Mouse (Mus musculus): ENCODE data around the gene Wfdc10. TPM values are rescaled to one million over a fixed set of nuclear protein-coding genes. Genes with fewer than 3 reads are reported as not detected.
A peak's percentile ranks its signal among the peaks of the same experiment; 100 is the strongest.

Wfdc10 gene
- polyA plus RNA-seq, 1 experiment from 2014 or later: not detected

DNA sequence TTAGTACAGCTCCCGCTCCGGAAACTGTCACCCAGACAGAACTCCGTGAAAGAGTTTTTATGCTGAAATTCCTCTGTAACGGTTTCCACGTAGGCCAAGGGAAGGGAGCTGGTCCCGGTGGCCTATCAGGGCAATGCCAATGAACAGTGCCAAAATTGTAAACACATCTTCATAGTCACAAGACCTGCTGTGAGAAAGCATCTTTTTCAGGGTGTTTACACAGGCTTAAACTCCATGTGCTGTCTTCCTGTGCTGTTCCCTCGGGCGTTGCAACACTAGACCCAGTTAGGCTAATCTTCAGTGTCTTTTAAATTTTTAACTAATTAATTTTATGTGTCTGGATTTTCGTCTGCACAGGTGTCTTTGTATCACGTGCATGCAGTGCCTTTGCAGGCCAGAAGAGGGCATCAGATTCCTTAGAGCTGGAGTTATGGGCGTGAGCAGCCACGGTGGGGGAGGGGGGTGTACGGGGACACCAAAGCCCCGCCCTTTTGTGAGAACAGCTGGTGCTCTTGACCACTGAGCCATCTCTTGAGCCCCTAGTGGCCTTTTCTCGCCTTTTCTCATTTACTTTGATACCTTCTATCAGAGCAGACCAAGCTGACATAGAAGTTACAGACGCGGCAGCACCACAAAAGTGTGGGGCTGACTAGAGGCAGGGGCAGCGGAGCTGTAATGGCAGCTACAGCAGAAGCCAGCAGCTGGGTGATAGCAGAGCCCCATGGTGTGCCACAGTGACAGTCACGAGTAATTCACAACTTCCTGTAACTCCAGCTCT, 23.2 kb downstream of the Wfdc10 start:
- peak; percentile 71 for ATAC-seq (replicated peaks; ENCODE audit: low FRiP score)
- H3K4me1 ChIP-seq (replicated peaks; ENCODE audit: control insufficient read depth, insufficient read depth, low read length): no peaks in the 10 kb centered on the region
- H3K4me3 ChIP-seq (ENCODE audit: low read depth, low read length): no peak overlapping the region
- H3K4me2 ChIP-seq (ENCODE audit: low read depth, low read length, severe bottlenecking): peak overlapping the region; percentile 36; the same call in 1 of the 2 replicates
- no peaks in the 10 kb centered on the region for H3K9me3 ChIP-seq (ENCODE audit: control insufficient read depth, low read length)
- 21% methylated on average over 19 of the region's 19 CpGs for WGBS
- H3K9ac ChIP-seq (ENCODE audit: low read length): no peak overlapping the region
- H3K27ac ChIP-seq (ENCODE audit: low read depth, low read length): no peak overlapping the region
- peak; percentile 90 for DNase-seq (ENCODE audit: low spot score)
- H3K36me3 ChIP-seq (ENCODE audit: control insufficient read depth, insufficient read depth, low read length): no peaks in the 10 kb centered on the region
- no peaks in the 10 kb centered on the region for H3K27me3 ChIP-seq (ENCODE audit: control insufficient read depth, insufficient read depth, low read length)

DNA sequence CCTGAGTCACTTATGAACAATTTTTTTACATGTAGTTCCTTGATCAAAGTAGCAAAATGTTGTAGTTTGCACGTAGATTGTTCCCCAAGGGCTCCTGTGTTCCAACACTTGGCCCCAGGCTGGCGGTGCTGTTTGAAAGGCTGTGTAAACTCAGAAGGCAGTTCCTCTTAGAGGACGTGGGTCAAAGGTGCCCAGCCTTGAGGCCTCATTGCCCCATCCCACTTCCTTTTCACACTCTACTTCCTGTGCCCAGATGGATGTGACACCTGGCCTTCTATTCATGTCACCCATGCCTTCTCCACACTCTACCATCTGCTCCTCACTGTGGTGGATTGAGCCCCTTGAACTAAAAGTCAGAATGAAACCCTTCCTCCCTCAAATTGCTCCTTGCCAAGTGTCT, 24.1 kb downstream of the Wfdc10 start:
- WGBS: 60% methylated on average over 3 of the region's 3 CpGs
- H3K9me3 ChIP-seq (ENCODE audit: control insufficient read depth, low read length): no peaks in the 10 kb centered on the region
- ATAC-seq (replicated peaks; ENCODE audit: low FRiP score): no peak
- H3K27me3 ChIP-seq (ENCODE audit: control insufficient read depth, insufficient read depth, low read length): no peaks in the 10 kb centered on the region
- no peak overlapping the region for H3K9ac ChIP-seq (ENCODE audit: low read length)
- H3K27ac ChIP-seq (ENCODE audit: low read depth, low read length): no peak overlapping the region
- no peaks in the 10 kb centered on the region for H3K36me3 ChIP-seq (ENCODE audit: control insufficient read depth, insufficient read depth, low read length)
- no peak overlapping the region for H3K4me2 ChIP-seq (ENCODE audit: low read depth, low read length, severe bottlenecking)
- no peak for DNase-seq (ENCODE audit: low spot score)
- H3K4me1 ChIP-seq (replicated peaks; ENCODE audit: control insufficient read depth, insufficient read depth, low read length): no peaks in the 10 kb centered on the region
- H3K4me3 ChIP-seq (ENCODE audit: low read depth, low read length): no peak overlapping the region

DNA sequence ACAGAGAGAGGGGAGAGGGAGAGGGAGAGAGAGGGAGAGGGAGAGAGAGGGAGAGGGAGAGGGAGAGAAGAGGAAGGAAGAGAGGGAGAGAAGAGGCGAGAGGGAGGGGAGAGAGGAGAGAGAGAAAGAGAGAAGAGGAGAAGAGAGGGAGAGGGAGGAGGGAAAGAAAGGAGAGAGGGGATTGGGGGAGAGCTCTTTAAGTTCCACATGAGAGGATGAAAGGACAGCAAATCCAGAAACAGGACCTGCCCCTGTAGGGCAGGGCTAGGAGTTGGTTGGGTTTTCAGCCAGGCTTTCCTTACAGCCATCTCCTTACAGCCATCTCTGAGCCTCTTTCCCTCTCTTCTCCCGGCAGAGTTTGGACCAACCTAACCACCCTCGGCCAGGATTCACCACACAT, 29.0 kb downstream of the Wfdc10 start, which contains the start of gene Wfdc13:
Wfdc13 (plus strand) TSS at position 301 of the 400 bp plus-strand sequence.
- H3K27me3 ChIP-seq (ENCODE audit: control insufficient read depth, insufficient read depth, low read length): no peaks in the 10 kb centered on the region

DNA sequence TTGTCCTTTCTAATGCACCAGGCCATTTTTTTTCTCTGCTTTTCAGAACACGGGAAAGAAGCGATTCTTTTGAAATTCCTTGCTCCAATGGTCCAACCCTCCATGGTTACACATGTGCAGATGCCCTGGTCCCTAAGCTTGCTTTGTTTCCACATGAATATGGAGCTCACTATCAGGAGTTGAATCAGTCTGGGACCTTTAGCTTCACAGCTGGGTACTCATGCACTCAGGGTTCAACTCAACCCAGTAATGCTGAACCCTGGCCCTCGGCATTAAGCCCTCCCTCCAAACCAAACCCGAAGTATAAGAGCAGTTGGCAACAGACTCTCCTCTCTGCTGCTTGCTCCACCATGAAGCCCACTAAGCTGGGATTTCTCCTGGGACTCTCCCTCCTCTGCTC, 42.4 kb downstream of the Wfdc10 start, which contains the start of gene Spint4:
Spint4 (plus strand) TSS at position 301 of the 400 bp plus-strand sequence.
- 79% methylated on average over 4 of the region's 4 CpGs for WGBS
- no peak within 1 kb of the TSS for H3K4me2 ChIP-seq (ENCODE audit: low read depth, low read length, severe bottlenecking)
- H3K4me3 ChIP-seq (ENCODE audit: low read depth, low read length): no peak within 1 kb of the TSS
- ATAC-seq (replicated peaks; ENCODE audit: low FRiP score) (no peak), DNase-seq (ENCODE audit: low spot score) (no peak)
- H3K9ac ChIP-seq (ENCODE audit: low read length): no peak within 1 kb of the TSS
- H3K27me3 ChIP-seq (ENCODE audit: control insufficient read depth, insufficient read depth, low read length): no peaks in the 10 kb centered on the region
- no peaks in the 10 kb centered on the region for H3K4me1 ChIP-seq (replicated peaks; ENCODE audit: control insufficient read depth, insufficient read depth, low read length)
- no peak within 1 kb of the TSS for H3K27ac ChIP-seq (ENCODE audit: low read depth, low read length)
- no peaks in the 10 kb centered on the region for H3K9me3 ChIP-seq (ENCODE audit: control insufficient read depth, low read length)
- H3K36me3 ChIP-seq (ENCODE audit: control insufficient read depth, insufficient read depth, low read length): no peaks in the 10 kb centered on the region

More for the DNA sequence above, 29.0 kb downstream of the Wfdc10 start, which contains the start of gene Wfdc13:
- H3K36me3 ChIP-seq (ENCODE audit: control insufficient read depth, insufficient read depth, low read length): no peaks in the 10 kb centered on the region
- H3K9ac ChIP-seq (ENCODE audit: low read length): no peak within 1 kb of the TSS
- ATAC-seq (replicated peaks; ENCODE audit: low FRiP score): no peak
- 70% methylated on average over 3 of the region's 3 CpGs for WGBS
- no peak within 1 kb of the TSS for H3K27ac ChIP-seq (ENCODE audit: low read depth, low read length)
- no peaks in the 10 kb centered on the region for H3K4me1 ChIP-seq (replicated peaks; ENCODE audit: control insufficient read depth, insufficient read depth, low read length)
- no peak within 1 kb of the TSS for H3K4me2 ChIP-seq (ENCODE audit: low read depth, low read length, severe bottlenecking)
- no peak within 1 kb of the TSS for H3K4me3 ChIP-seq (ENCODE audit: low read depth, low read length)
- DNase-seq (ENCODE audit: low spot score): no peak
- no peaks in the 10 kb centered on the region for H3K9me3 ChIP-seq (ENCODE audit: control insufficient read depth, low read length)

DNA sequence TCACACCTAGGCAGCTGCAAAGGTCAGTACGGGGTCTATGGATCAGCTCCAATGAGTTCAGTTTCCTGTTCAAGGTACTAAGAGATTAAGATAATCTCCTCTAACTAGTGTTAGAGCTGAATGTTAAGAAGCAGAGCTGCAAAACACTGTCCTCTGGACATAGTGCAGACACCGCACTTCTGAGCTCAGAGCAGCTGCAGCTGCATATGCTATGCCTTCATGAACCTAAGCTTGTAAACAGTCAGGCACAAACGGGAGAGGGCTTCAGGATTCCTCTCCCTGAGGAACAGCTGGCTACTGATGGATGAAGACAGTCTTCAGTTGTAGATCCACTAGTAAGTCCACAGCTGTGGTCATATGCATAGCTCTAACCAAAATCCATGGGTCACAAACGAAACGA, 45.1 kb downstream of the Wfdc10 start:
- Histone ChIP-seq H3K27me3 (ENCODE audit: control insufficient read depth, insufficient read depth, low read length) (no peaks in the 10 kb centered on the region), H3K36me3 (ENCODE audit: control insufficient read depth, insufficient read depth, low read length) (no peaks in the 10 kb centered on the region), H3K9me3 (ENCODE audit: control insufficient read depth, low read length) (no peaks in the 10 kb centered on the region), H3K4me2 (ENCODE audit: low read depth, low read length, severe bottlenecking) (no peak overlapping the region), H3K4me3 (ENCODE audit: low read depth, low read length) (no peak overlapping the region), H3K27ac (ENCODE audit: low read depth, low read length) (no peak overlapping the region), H3K4me1 (replicated peaks; ENCODE audit: control insufficient read depth, insufficient read depth, low read length) (no peaks in the 10 kb centered on the region), H3K9ac (ENCODE audit: low read length) (no peak overlapping the region)
- WGBS: 86% methylated on average over 5 of the region's 5 CpGs
- ATAC-seq (replicated peaks; ENCODE audit: low FRiP score) (no peak), DNase-seq (ENCODE audit: low spot score) (no peak)

DNA sequence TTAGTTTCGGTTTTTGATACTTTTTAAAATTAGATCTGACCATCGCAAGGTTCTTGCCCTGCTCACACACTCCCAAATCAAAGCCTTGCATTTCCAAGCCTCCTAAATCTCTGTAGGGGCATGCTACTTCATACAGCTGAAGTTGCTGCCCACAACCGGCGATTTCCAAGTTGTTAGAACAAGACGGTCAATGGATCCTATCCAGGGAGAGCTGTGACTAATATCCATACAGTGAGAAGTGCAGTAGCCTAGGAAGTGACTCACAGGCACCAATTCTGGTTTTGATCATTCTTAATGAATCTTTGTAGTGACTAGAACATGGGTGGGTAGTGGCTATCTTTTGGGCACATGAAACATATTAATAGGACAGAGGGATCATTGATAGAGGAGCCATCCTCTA, 45.9 kb downstream of the Wfdc10 start:
- no peak for DNase-seq (ENCODE audit: low spot score)
- Histone ChIP-seq H3K36me3 (ENCODE audit: control insufficient read depth, insufficient read depth, low read length) (no peaks in the 10 kb centered on the region), H3K9ac (ENCODE audit: low read length) (no peak overlapping the region), H3K9me3 (ENCODE audit: control insufficient read depth, low read length) (no peaks in the 10 kb centered on the region), H3K4me2 (ENCODE audit: low read depth, low read length, severe bottlenecking) (no peak overlapping the region), H3K4me1 (replicated peaks; ENCODE audit: control insufficient read depth, insufficient read depth, low read length) (no peaks in the 10 kb centered on the region), H3K27me3 (ENCODE audit: control insufficient read depth, insufficient read depth, low read length) (no peaks in the 10 kb centered on the region), H3K27ac (ENCODE audit: low read depth, low read length) (no peak overlapping the region), H3K4me3 (ENCODE audit: low read depth, low read length) (no peak overlapping the region)
- 90% methylated on average over 5 of the region's 5 CpGs for WGBS
- no peak for ATAC-seq (replicated peaks; ENCODE audit: low FRiP score)

DNA sequence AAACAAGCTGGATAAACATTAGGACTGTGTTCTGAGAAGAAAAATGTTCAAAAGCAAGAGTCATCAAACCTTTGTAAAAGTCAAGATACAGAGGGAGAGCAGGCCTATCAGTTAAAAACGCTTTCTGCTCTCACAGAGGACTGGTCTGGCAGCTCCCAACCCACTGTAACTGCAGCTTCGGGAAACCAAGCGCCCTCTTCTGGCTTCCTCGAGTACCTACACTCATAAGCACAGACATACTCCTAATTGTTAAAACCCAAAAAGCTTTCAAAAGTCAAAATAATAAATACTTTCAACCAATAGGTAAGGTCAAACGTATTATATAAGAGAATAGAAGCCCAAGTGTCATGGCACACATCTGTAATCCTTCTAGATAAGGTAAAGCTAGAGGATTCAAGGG, 48.4 kb downstream of the Wfdc10 start:
- no peak overlapping the region for H3K4me3 ChIP-seq (ENCODE audit: low read depth, low read length)
- WGBS: 79% methylated on average over 5 of the region's 5 CpGs
- ATAC-seq (replicated peaks; ENCODE audit: low FRiP score): no peak
- H3K27ac ChIP-seq (ENCODE audit: low read depth, low read length): no peak overlapping the region
- no peak overlapping the region for H3K4me2 ChIP-seq (ENCODE audit: low read depth, low read length, severe bottlenecking)
- no peak overlapping the region for H3K9ac ChIP-seq (ENCODE audit: low read length)
- H3K36me3 ChIP-seq (ENCODE audit: control insufficient read depth, insufficient read depth, low read length): no peaks in the 10 kb centered on the region
- no peaks in the 10 kb centered on the region for H3K4me1 ChIP-seq (replicated peaks; ENCODE audit: control insufficient read depth, insufficient read depth, low read length)
- no peak for DNase-seq (ENCODE audit: low spot score)
- H3K9me3 ChIP-seq (ENCODE audit: control insufficient read depth, low read length): no peaks in the 10 kb centered on the region
- H3K27me3 ChIP-seq (ENCODE audit: control insufficient read depth, insufficient read depth, low read length): no peaks in the 10 kb centered on the region

DNA sequence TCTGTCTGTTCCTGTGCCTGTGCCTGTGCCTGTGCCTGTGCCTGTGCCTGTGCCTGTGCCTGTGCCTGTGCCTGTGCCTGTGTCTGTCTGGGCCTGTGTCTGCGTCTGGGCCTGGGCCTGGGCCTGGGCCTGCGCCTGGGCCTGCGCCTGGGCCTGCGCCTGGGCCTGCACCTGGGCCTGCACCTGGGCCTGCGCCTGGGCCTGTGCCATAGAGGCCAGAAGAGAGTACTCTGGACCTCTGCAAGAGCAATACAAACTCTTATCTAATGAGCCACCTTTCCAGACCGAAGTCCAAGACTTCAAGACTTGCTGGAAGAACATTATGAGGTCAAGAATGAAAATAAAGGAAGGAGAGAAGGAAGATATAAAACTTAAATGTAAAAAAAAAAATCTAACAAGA, 49.5 kb downstream of the Wfdc10 start:
- Histone ChIP-seq H3K36me3 (ENCODE audit: control insufficient read depth, insufficient read depth, low read length) (no peaks in the 10 kb centered on the region), H3K4me1 (replicated peaks; ENCODE audit: control insufficient read depth, insufficient read depth, low read length) (no peaks in the 10 kb centered on the region), H3K27ac (ENCODE audit: low read depth, low read length) (no peak overlapping the region), H3K27me3 (ENCODE audit: control insufficient read depth, insufficient read depth, low read length) (no peaks in the 10 kb centered on the region), H3K9me3 (ENCODE audit: control insufficient read depth, low read length) (no peaks in the 10 kb centered on the region), H3K4me3 (ENCODE audit: low read depth, low read length) (no peak overlapping the region), H3K4me2 (ENCODE audit: low read depth, low read length, severe bottlenecking) (no peak overlapping the region), H3K9ac (ENCODE audit: low read length) (no peak overlapping the region)
- no peak for DNase-seq (ENCODE audit: low spot score)
- no peak for ATAC-seq (replicated peaks; ENCODE audit: low FRiP score)
- 97% methylated on average over 6 of the region's 6 CpGs for WGBS

DNA sequence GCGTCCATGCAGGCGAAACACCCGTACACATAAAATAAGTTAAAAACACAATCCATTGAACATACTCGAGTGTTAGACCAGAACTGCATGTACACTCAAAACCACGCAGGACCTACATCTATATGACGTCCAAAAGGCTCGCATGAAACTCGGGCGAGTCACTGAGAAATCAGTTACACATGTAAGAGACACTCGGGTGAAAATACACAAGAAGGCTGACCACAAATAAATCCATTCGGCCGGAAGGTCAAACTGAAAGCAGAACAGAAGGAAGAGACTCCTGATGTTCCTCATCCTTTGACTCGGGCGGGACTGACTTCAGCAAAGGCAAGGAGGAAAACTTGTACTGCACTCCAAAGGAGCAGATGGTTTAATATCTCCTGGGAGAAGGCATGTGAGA, 50.1 kb downstream of the Wfdc10 start:
- no peak for DNase-seq (ENCODE audit: low spot score)
- no peaks in the 10 kb centered on the region for H3K9me3 ChIP-seq (ENCODE audit: control insufficient read depth, low read length)
- H3K27me3 ChIP-seq (ENCODE audit: control insufficient read depth, insufficient read depth, low read length): no peaks in the 10 kb centered on the region
- H3K27ac ChIP-seq (ENCODE audit: low read depth, low read length): no peak overlapping the region
- H3K4me1 ChIP-seq (replicated peaks; ENCODE audit: control insufficient read depth, insufficient read depth, low read length): no peaks in the 10 kb centered on the region
- no peak for ATAC-seq (replicated peaks; ENCODE audit: low FRiP score)
- H3K4me2 ChIP-seq (ENCODE audit: low read depth, low read length, severe bottlenecking): no peak overlapping the region
- no peak overlapping the region for H3K4me3 ChIP-seq (ENCODE audit: low read depth, low read length)
- no peak overlapping the region for H3K9ac ChIP-seq (ENCODE audit: low read length)
- 90% methylated on average over 14 of the region's 14 CpGs for WGBS
- no peaks in the 10 kb centered on the region for H3K36me3 ChIP-seq (ENCODE audit: control insufficient read depth, insufficient read depth, low read length)

All from forebrain, embryonic 11.5 days (tissue).